Mouse (Mus musculus) testis, adult 2 months (tissue): ENCODE results near the gene Ccdc92b.

Source experiments
- CTCF ChIP-seq: fragments of 200-500 bp; IDR thresholded peaks from 2 replicates; pipeline ENCODE4 v1.5.1; 2012; ENCODE audit warnings: low read depth, mild to moderate bottlenecking, inconsistent platforms, low read length, moderate library complexity; ENCODE audit not compliant: control insufficient read depth, insufficient read depth, insufficient replicate concordance
- POLR2A ChIP-seq: fragments of 200-500 bp; IDR thresholded peaks from 2 replicates; pipeline ENCODE4 v1.6.1; 2012; ENCODE audit warnings: low read depth, mild to moderate bottlenecking, inconsistent platforms, low read length, moderate library complexity; ENCODE audit not compliant: control insufficient read depth

GRCm38 (mm10) chr11:74611437-74611836 lies 8.0 kb upstream of the Ccdc92b start:
- TF ChIP-seq POLR2A (no peak), CTCF (no peak)
